Mouse (Mus musculus) A20 (cell line): ENCODE measurements around the gene Slfn2.
A peak's percentile ranks its signal among the peaks of the same experiment; 100 is the strongest.
"Not testable (repeated sequence)": the region's sequence is repeated elsewhere in the genome, so short reads cannot be mapped to it uniquely, and the experiment has no call there.

ENCODE experiments used
- DNase-seq: peaks from one replicate; pipeline ENCODE4 v3.0.0-alpha.2; 2011; ENCODE audit warnings: low read depth, low spot score

Gene Slfn2

DNA sequence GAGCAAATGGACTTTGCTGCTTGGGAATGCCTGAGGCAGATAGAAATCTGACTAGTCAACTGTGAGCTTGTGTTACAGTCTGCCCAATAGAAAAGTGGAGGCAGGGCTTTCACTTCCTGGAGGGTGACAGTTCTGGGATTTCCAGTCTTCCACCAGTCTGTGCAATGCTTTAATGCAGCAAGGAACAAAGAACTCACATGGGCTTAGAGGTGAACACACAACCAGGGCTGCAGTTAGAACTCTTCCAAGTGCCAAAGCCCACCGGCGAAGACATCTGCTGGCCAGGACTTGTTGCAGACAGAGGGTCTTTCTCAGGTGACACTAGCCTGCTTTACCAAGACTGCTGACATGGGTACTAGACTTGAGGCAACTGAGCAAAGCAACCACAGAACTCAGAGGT, at the start of gene Slfn2:
Gene Slfn2 (plus strand): TSS at position 167 of the 400 bp plus-strand sequence.
- DNase-seq = peak; percentile 41

DNA sequence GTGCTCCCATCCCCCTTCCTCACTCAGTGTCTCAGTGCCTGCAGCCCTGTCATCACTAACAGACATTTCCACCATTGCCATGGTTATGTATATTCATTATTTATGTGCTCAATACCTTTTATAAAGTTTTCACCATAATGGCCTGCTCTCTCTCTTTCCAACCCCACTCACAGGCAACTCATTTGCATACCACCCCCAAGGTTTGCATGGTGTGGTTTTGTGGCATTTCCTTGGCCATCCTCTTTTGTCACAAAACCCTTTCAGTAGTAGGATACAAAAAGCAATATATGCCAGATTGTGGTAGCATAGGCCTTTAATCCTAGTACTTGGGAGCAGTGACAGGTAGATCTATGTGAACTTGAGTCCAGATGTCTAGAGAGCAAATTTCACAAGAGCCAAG, 48.8 kb upstream of the Slfn2 start:
- peak; percentile 15 for DNase-seq

DNA sequence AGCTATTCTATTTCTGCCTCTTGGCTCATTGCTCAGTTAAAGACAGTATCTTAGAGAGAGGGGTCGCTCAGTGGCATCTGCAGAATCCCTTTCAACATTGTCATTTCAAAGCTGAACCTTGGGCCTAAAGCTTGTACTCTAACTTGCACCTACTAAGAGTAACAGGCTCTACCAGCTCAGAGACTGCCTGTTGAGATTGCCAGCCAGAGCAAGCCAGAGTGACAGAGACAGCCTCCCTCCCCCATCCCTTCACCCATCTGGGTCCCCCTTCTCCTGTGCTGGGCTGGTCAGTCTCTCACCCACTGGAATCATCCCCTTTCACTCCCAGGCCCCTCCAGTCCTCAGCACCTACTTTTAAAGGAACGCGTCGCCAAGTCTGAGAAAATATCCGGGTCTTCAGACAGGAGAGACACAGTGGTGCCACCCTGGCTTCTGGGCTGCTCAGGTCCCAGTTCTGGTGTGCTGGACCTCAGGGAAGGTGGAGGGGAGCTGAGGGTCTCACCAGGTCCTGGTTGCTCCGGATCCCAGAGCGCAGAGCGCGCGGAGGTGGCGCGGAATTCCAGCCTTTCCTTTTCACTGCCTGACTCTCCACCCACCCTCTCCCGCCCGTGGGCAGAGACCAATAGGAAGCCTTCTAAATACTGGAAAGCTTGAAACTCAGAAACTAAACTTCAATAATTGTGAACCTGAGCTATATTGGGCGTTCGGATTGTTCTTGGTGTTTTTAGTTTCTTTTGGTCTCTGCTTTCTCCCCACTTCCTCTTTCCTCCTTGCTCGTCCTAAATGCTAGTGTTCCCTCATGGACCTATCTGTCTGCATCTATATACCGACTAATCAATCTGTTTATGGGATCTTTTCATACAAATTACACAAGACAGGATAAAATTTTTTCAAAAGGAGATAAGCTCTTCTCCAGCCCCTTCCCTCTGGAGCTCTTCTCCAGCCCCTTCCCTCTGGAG, 45.1 kb upstream of the Slfn2 start:
- DNase-seq = peak; percentile 49

DNA sequence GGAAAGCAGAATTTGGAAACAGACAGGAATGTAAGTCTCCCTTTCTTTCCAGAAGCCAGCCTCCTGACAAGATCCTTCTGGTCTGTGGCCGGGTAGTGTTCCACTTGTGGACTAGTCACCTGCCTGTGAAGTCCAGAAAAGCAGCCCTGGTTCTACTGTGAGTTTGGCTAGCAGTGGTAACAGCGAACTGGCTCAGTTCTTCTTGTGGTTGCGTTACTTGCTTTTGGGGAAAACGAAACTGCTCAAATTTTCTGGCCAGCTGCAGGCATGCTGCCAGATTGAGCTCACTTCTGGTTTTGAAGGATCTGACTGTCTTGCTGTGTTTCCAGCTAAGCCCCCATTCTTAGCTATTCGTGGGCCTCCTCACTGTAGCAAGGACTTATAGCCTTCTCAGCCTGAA, 44.3 kb upstream of the Slfn2 start, which contains the start of gene Slfn8:
Gene Slfn8 (minus strand): TSS at position 190 of the 400 bp plus-strand sequence.
- peak; percentile 83 for DNase-seq

DNA sequence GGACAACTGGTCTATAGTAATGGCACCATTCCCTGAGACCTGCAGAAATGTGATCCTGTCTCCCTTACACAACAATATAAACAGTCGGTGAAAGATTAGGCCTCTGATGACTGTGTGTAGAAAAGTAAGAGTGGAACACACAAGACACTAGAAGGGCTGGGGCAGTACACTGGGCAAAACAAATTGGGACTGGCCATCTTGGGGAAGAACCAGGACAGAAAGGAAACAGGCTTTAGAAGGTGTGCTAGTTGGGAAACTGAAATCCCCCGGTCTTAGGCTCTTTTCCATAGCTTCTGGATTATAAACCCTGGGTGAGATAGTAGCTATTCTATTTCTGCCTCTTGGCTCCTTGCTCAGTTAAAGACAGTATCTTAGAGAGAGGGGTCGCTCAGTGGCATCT, 26.2 kb upstream of the Slfn2 start:
- DNase-seq = not testable (repeated sequence)

DNA sequence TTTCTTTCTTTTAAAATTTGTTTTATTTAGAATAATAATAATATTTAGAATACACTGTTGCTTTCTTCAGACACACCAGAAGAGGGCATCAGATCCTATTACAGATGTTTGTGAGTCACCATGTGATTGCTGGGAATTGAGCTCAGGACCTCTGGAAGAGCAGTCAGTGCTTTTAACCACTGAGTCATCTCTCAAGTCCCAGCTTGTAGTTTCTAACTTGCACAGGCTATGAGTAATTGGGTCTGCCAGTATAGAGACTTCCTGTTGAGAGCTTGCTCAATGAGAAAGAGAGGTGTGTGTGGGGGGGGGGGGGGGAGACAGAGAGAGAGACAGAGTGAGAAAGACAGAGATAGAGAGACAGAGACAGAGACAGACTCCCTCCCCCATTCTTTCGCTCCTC, 25.8 kb upstream of the Slfn2 start:
- DNase-seq = no peak

DNA sequence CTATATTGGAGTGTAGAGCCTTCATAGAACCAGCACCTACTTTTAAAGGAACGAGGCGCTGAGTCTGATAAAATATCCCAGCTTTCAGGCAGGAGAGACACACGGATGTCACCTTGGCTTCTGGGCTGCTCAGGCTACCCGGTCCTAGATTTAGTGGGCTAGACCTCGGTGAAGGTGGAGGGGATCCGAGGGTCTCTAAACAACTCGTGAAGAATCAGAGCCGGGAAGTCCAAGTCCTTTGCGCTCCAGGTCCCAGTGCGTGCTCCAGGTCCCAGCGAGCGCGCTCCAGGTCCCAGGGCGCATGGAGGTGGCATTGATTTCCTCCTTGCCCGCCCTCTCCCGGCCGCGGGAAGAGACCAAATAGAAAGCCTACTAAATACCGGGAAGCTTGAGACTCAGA, 25.1 kb upstream of the Slfn2 start:
- DNase-seq = no peak

DNA sequence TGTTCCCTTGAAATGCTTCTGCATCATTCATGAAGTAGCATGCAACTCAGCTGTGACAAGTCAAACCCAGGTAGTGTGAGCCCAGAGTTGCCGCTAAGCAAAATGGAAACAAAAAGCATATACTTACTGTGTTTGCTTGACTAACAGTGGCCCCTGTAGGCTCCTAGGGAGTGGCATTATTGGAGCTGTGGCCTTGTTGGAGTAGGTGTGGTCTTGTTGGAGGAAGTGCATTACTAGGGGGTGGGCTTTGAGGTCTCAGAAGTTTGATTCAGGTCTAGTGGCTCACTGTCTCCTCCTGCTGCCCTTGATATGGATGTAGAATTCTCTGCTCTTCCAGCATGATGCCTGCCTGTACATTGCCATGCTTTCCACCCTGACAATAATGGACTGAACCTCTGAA, 24.6 kb upstream of the Slfn2 start:
- DNase-seq = peak; percentile 34

DNA sequence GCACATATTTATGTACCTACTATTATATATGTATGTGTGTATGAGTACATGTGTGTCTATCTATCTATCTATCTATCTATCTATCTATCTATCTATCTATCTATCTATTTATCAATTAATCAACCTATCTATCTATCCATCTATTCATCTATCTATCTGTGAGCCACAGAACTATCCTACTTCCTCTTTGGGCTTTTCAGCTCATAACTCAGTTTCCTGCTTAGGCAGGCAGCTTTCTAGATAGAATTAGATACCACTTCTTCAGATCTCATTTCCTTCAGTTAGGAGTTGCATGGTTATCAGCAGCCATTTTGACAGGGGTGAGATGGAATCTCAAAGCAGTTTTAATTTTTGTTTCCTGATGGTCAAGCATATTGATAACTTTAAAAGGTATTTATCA, 23.9 kb upstream of the Slfn2 start:
- no peak for DNase-seq

DNA sequence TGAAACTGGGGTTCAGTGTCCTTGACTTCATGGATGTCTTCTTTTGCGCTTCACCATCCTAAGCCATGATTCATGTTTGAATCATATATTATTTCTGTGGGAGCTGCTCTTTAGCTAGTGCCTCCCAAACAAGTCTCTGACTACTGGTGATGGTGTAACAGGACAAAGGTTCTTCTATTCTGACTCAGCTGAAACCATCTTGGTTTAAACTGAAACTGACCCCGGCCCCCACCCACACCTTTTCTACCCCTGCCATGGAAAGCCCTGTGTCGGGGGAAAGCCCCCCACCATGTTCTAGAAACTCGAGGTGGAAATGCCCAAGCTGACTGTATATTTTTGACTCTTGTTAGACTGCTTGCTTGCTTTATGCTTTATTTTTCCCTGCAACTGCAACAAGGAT, 21.0 kb upstream of the Slfn2 start:
- no peak for DNase-seq

DNA sequence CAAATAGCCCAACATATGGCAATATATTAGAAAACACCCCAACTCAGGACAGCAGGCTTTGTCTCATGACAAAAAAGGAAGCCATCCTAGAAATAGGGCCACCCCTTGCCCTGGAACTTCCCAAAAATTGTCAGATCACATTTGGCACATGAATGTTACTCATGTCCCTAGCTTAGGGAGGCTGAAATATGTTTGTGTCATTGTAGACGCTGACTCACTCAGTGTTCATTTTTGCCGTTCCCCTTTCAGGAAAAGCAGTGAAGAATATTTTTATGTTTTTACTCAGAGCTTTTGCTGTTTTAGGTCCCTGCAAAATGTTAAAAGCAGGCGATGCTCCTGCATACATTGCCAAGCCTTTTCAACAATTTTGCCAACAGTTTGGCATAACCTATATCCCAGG, 19.3 kb upstream of the Slfn2 start:
- DNase-seq = no peak

DNA sequence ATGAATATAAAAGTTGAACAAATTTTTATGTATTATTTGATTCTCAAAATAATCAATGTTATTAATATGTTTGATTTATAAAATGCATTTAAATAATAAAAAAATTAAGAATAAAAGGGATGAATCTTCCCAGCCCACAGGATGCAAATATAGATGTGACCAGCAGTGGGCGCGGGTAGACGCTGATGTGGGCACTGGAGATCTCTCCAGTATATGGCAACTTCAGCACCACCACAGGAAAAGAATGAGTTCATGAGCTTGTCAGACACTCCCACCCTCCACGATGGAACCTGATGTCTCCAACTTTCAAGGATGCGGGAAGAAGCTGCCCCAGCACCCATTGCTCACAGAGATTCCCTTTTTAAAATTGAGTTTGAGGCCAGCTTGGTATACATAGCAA, 7.0 kb upstream of the Slfn2 start:
- peak; percentile 60 for DNase-seq

DNA sequence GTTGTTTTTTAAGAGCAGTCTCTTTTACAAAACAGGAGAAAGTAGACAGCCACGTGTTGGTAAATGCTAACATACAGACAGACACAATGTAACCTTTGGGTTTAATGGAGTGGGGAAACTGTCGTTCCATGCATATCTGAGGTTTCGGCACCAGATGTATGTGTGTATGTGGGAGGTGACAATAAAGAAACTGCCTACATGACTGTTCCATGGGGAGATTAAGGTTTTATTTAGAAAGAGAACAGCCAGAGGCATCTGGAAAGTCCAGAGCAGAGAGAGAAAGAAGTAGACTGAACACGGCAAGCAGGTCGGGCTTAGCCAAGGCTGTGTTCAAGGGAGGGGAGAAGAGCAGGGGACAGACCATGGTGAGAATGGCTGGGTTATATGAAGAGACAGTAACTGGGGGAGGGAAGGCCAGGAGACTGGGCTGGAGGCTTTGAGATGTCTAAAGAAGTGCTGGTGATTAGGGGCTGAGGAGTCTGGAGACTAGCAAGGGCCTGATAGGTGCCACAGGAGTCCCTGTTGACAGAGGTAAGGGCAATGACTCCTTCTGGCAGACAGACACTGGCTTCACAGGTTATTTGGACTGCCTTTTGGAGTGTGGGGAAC, 4.4 kb upstream of the Slfn2 start:
- DNase-seq = no peak

DNA sequence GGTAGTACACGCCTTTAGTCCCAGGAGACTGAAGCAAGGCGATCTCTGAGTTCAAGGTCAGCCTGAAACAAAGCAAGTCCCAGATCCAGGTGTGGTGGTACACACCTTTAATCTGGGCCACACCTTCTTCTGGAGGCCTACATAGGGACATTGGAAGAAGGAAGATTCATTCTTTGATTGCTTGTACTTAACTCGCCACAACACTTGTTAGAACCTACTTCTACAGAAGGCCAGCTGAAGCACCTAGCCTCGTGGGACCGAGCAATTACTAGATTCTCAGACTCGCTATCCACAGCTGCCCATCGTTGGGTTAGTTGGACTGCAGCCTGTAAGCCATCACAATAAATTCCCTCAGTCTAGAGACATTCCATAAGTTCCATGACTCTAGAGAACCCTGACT, 3.1 kb upstream of the Slfn2 start:
- no peak for DNase-seq

DNA sequence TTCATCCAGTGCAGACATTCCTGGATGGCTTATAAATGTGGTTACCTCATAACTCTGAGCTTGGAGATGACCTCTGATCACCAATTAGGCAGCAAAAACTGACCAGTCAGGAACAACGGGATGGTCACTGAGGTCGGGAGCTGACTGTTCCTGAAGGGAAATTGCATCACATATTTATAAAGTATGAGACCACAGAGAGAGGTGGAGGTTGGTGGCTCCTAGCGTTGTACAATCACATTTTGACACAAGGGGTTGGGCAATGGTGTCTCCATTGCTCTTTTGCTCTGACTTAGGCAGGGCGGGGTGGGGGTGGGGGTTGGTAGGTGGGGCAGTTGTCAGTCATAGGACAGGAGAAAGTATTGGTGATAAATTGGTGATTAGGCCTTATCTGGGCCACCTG, 1.8 kb upstream of the Slfn2 start:
- no peak for DNase-seq

DNA sequence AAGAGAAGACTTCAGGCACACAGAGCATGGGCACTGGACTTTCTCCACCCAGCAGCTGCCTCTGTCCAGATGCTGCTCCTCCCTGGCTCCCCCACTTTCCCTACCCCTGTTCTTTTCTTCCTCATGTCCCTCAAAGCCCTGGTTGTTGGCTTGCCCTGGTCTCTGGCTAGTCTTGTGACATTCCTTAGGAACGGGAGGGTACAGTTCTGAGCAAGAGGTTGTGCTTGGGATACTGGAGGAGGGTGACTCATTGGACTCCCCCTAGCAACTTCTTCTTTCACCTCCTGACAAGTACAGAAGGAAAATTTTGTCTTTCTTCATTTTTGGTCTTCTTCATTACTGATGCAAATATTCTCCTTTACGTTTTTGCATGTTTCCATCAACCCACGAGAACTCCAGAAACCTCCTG, 967 bp upstream of the Slfn2 start:
- DNase-seq = peak; percentile 19

DNA sequence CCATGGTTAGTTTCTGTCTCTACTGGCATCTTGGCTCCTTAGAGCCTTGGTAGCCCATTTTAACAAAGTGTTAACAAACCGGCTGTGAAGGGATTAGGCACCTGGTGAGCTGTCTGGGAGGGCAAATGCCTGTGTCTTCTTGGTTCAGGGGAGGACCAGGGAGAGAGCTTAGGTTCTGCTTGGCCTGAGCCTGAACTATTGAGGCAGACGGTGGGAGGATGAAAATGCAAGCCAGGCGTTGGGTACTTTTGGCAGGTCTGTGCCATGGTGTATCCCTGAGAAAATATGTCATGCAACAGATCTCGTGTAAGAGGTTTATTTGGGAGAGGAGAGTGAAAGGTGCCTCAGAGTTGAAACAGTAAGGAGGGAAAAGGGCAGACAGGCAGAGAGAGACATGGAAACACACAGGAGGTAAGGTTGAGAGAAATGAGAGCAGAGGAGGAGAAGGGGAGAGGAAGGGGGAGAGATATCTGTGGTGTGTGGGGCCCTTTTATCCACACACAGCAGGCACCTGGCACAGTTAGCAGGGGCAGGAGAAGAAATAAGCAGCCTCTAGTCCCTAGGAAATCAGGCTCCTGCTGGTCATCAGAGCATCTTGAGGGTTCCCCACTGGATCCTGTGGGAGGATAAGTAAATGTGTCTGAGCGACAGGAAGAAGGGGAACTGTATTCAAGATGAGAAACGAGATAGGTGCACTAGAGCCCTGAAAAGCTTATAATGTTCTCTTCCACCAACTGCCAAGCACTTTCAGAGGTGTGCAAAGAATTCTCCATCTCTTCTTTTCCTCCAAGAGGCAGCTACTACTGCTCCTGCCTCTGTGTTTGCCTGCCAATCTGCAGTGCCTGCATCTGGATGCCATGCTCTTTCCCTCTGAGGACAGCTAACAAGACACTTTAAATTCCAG, 781 bp downstream of the Slfn2 start:
- peak; percentile 27 for DNase-seq

DNA sequence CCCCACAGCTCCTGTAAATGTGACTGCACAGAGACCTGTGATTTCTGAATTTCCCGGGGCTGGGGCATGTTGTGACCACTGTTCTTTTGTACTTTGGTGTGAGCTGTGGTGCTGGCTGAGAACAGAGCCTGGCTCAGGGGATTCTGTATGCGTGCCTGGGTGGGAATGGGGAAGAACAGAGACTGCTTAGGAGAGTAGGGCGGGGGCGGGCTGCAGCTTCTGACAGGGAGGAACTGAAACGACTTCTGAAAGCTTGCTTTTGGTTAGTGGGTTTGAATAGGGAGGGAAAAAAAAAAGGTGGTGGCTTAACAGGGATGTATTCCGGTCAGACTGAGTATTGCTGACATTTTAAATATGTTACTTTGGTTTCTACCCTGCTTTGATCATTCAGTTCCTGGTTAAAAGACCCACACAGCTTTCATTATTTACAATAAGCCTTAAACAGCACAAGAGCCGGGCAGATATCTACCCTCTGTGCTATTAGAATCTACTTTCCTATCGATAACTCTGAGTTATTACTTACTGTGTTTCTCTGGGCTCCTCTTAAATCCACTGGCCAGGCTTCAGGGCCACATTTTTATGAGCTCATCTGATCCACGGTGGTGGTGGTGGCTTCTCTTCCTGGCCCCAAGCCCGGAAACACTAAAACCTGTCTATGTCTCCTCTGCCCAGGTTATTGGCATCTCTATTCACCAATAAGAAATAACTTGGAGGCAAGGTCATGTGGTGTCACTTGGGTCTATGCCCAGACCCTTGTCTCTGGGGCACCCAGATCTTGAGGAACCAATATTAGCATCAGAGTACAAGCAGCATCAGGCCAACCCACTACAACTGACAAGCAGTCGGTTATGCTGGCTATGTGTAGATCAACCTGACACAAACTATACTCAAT, 2.0 kb downstream of the Slfn2 start:
- peak; percentile 86 for DNase-seq

DNA sequence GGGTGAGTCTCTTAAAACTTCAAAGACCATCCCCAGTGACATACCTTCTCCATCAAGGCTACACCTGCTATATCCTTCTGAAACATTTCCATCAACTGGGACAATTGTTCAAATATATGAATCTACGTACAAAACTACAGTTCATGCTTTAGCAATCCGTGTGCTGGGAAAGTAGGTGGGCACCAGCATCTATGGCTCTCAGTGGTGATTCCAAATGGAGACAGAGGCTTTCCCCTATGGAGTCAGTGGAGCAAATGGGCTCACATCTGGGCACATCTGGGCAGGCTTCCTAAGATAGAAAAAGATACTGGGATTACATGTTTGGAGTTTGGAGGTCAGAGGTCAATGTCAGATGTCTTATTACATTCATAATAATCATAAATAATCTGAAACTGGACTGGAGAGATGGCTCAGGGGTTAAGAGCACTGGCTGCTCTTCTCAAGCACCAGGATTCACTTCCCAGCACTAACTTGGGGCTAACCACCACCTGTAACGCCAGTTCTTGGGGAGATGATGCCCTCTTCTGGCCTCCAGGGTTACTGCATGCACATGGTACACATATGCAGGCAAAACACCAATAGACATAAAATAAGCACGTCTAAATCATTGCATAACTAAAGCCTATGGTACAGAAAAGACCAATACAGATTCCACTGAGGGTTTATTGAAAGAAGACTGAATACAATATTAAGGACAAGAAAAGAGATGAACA, 3.2 kb downstream of the Slfn2 start:
- peak; percentile 63 for DNase-seq

DNA sequence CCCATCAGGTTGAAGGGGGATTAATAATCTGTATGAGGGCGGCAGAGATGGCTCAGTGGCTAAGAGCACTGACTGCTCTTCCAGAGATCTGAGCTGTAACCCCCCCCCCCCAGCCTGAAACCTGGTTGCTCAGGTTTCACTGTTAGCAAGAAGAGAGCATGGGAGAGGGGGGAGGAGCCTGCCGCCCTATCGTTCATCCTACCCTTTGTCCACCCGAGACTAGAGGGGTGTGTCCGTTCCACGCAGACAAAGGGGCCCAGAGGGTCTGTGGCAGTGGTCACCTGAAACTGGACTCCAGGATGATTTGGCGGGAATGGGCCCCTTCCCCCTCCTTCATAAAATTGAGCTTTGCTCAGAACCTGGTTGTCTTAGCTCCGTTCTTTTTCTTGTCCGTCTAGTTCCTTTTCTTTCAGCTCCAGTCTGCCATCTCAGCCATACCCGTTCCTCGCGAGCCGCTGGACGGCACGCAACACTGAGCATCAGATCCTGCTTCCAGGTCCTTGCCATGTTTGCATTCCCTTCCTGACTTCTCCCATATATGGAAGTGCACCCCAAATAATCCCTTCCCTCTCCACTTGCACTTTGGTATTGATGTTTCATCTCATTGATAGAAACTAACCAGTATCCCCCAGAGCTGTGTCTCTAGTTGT, 5.5 kb downstream of the Slfn2 start:
- DNase-seq = no peak
